Mouse (Mus musculus) kidney, adult 2 months (tissue): ENCODE measurements around the gene Rpl18.

Source experiments
- CTCF ChIP-seq: fragments of 200-500 bp; conservative IDR thresholded peaks from 2 replicates; pipeline ENCODE4 v1.5.1; 2011; ENCODE audit warnings: low read depth, mild to moderate bottlenecking, control low read depth, low read length, moderate library complexity, mixed read lengths; ENCODE audit not compliant: insufficient read depth, insufficient read length
- POLR2A ChIP-seq: fragments of 200-500 bp; IDR thresholded peaks from one replicate; pipeline ENCODE4 v1.6.1; 2011; ENCODE audit warnings: low read depth, low read length, control low read depth

DNA sequence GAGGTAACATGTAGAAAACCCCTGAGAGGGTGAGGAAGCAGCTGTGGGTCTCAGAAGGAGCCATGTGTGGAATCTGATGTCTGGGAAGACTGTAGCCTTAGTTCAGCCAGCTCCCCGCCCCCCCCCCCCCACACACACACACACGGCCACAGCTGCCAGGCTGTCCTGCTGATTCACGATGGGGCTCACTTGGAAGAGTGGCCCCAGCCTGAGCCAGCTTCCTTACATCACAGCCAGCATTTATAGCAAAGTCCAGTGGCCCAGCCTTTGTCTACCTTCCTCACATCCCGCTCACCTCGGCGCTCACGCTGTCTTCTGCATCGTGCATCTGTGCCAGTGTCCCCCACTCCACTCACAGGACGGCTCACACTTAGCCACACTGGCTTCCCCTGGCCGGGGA is 34.1 kb downstream of the Rpl18 start:
- no peak for TF ChIP-seq CTCF
- no peak for TF ChIP-seq POLR2A
